Mouse (Mus musculus): Measurements from ENCODE around the gene 1810010D01Rik.

GRCm38 (mm10) chr7:145192836-145193235 is 15.1 kb downstream of the 1810010D01Rik start:
- TF ChIP-seq MYOD1 (IDR thresholded peaks at IDR 0.05; ENCODE audit: control insufficient read depth, insufficient read length, low read depth) (no peak), CTCF (IDR thresholded peaks at IDR 0.05; ENCODE audit: control insufficient read depth, insufficient read depth, insufficient read length) (no peak)

Measured in C2C12 (cell line).